Mouse (Mus musculus) ES-Bruce4 (cell line): ENCODE results near the gene Slc25a11.

Experiments
- CTCF ChIP-seq: IDR thresholded peaks from one replicate; pipeline ENCODE4 v1.8.1; 2011; ENCODE audit warnings: low read depth, low read length
- POLR2A ChIP-seq: IDR thresholded peaks from one replicate; pipeline ENCODE4 v1.8.1; 2011; ENCODE audit warnings: low read length; ENCODE audit not compliant: insufficient read depth

DNA sequence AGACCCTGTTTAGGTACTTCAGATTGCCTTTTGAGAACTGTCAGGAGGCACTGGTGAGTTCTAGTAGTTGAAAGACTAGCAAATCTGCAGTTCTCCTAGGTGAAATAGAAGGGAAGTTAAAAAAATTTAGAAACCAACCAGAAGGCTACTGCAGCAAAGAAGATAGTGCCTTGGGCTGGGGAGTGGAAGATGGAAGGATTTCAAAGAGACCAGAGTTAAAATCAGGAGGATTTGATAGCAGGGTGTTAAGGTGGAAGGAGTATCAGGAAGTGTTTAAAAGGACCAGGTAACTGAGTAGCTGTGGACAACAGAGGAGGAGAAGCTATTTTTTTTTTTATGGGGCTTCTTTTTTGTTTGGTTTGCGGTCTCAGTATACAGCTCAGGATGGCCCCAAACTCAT is 9.5 kb downstream of the Slc25a11 start:
- TF ChIP-seq POLR2A: no peak
- TF ChIP-seq CTCF: no peak
